Mouse (Mus musculus) heart, embryonic 14.5 days (tissue): Measurements from ENCODE around the gene 2210407C18Rik. TPM values are rescaled to one million over a fixed set of nuclear protein-coding genes. Genes with fewer than 3 reads are reported as not detected.

ENCODE experiments used
- polyA plus RNA-seq: library from polyadenylated mRNA; unstranded; fragments of >200 nt; fragmentation: Nextera tagmentation; extraction: Ambion mirVana; gene quantifications from 2 replicates; pipeline ENCODE4 v1.2.1, GENCODE M21; 2014

The 2210407C18Rik gene
- polyA plus RNA-seq, 1 experiment from 2014 or later: not detected

Other genes with a start within 250 kb of the 2210407C18Rik start
- not detected in 2 replicates for gene Lypd8, start 237.0 kb downstream of the 2210407C18Rik start, polyA plus RNA-seq
- not detected in 2 replicates for gene 1810065E05Rik, start 195.0 kb downstream of the 2210407C18Rik start, polyA plus RNA-seq
- not detected in 2 replicates for gene Gm12253, start 183.5 kb downstream of the 2210407C18Rik start, polyA plus RNA-seq
- gene Lypd9, start 163.2 kb downstream of the 2210407C18Rik start, polyA plus RNA-seq: not detected in 2 replicates
- gene Olfr30, start 153.8 kb downstream of the 2210407C18Rik start, polyA plus RNA-seq: not detected in 2 replicates
- gene Olfr332, start 123.5 kb downstream of the 2210407C18Rik start, polyA plus RNA-seq: not detected in 2 replicates
- gene Olfr331, start 113.5 kb downstream of the 2210407C18Rik start, polyA plus RNA-seq: not detected in 2 replicates
- not detected in 2 replicates for gene Olfr330, start 81.2 kb downstream of the 2210407C18Rik start, polyA plus RNA-seq
- gene Olfr329-ps, start 69.7 kb downstream of the 2210407C18Rik start, polyA plus RNA-seq: not detected in 2 replicates
- gene Olfr328, start 60.4 kb downstream of the 2210407C18Rik start, polyA plus RNA-seq: not detected in 2 replicates
- not detected in 2 replicates for gene Olfr224, start 45.5 kb downstream of the 2210407C18Rik start, polyA plus RNA-seq
- gene Olfr325, start 38.3 kb downstream of the 2210407C18Rik start, polyA plus RNA-seq: not detected in 2 replicates
- gene Olfr324, start 21.0 kb downstream of the 2210407C18Rik start, polyA plus RNA-seq: not detected in 2 replicates
- gene Olfr323, start 14.4 kb upstream of the 2210407C18Rik start, polyA plus RNA-seq: not detected in 2 replicates
- gene Trim58, start 24.4 kb upstream of the 2210407C18Rik start, polyA plus RNA-seq: 0.15 TPM in 1 of 2 replicates, not detected in the other
- gene Olfr322, start 42.7 kb upstream of the 2210407C18Rik start, polyA plus RNA-seq: not detected in 2 replicates
- gene Olfr320, start 65.0 kb upstream of the 2210407C18Rik start, polyA plus RNA-seq: not detected in 2 replicates
- not detected in 2 replicates for gene Olfr319, start 83.1 kb upstream of the 2210407C18Rik start, polyA plus RNA-seq
- gene Olfr318, start 107.9 kb upstream of the 2210407C18Rik start, polyA plus RNA-seq: not detected in 2 replicates
- gene Olfr317, start 123.1 kb upstream of the 2210407C18Rik start, polyA plus RNA-seq: not detected in 2 replicates
- not detected in 2 replicates for gene Olfr316, start 136.7 kb upstream of the 2210407C18Rik start, polyA plus RNA-seq
- gene Olfr315, start 157.1 kb upstream of the 2210407C18Rik start, polyA plus RNA-seq: not detected in 2 replicates
- gene Olfr314, start 166.9 kb upstream of the 2210407C18Rik start, polyA plus RNA-seq: 0.07 TPM in 1 of 2 replicates, not detected in the other
- 0.39 and 0.53 TPM in 2 replicates for gene Fam183b, start 185.9 kb upstream of the 2210407C18Rik start, polyA plus RNA-seq
- 0.08 and 0.19 TPM in 2 replicates for gene Olfr313, start 198.9 kb upstream of the 2210407C18Rik start, polyA plus RNA-seq
- gene Olfr312, start 213.2 kb upstream of the 2210407C18Rik start, polyA plus RNA-seq: 0.20 and 0.27 TPM in 2 replicates
- 0.27 and 0.45 TPM in 2 replicates for gene Olfr311, start 223.2 kb upstream of the 2210407C18Rik start, polyA plus RNA-seq
- 4.6 and 5.5 TPM in 2 replicates for gene Gm12258, start 231.1 kb upstream of the 2210407C18Rik start, polyA plus RNA-seq